Mouse (Mus musculus) embryonic fibroblast, embryonic 13.5 days (primary cell): Measurements from ENCODE around the gene Snx14. TPM values are rescaled to one million over a fixed set of nuclear protein-coding genes. Genes with fewer than 3 reads are reported as not detected.

Source experiments
- H3K27ac ChIP-seq: 2 replicates; pipeline ENCODE4 v1.5.1; 2012; ENCODE audit warnings: low read length, control low read depth, inconsistent platforms; ENCODE audit not compliant: insufficient read depth
- H3K4me1 ChIP-seq: 2 replicates; pipeline ENCODE4 v1.6.1; 2011; ENCODE audit warnings: low read length; ENCODE audit not compliant: control insufficient read depth, insufficient read depth
- H3K4me3 ChIP-seq: 2 replicates; pipeline ENCODE4 v1.5.1; 2011; ENCODE audit warnings: mild to moderate bottlenecking, control low read depth, low read length; ENCODE audit not compliant: insufficient read depth
- CTCF ChIP-seq: IDR thresholded peaks from 2 replicates; pipeline ENCODE4 v1.5.1; 2011; ENCODE audit warnings: mild to moderate bottlenecking, control low read depth, low read length, moderate library complexity, borderline replicate concordance; ENCODE audit not compliant: insufficient read depth
- POLR2A ChIP-seq: IDR thresholded peaks from 2 replicates; pipeline ENCODE4 v1.6.1; 2011; ENCODE audit warnings: low read depth, mild to moderate bottlenecking, control low read depth, low read length, moderate library complexity
- polyA plus RNA-seq: library from polyadenylated mRNA; stranded (reverse); fragments of >200 nt; gene quantifications from 2 replicates; pipeline ENCODE4 v1.2.4, GENCODE M21; 2011; ENCODE audit warnings: low read depth; ENCODE audit not compliant: missing spikeins, insufficient read length

The Snx14 gene
- polyA plus RNA-seq, 1 experiment, result 34.3 TPM

DNA sequence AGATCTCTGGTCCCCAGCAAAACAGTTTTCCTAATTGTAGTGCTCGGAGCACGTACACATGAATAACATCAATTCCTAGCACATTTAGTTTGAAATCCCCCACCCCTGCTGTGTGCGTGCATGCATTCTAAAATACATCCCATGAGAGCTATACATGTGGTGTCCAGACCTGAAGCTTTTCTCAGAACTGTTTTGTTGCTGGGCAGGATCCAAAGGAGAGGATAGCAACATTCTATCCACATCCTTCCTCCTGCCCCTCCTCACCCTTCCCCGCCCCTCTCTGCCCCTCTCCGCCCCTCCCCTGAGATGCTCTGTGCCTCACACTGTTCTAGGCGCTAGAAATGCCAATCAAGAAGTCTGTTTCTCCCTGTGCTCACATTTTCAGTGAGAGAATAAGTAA, 86.0 kb downstream of the Snx14 start:
- Histone ChIP-seq H3K4me1 (0 out of 2 replicates have a peak, but pooled peaks cover 3% of the 10 kb centered on the region), H3K27ac (no peak overlapping the region)
- TF ChIP-seq CTCF, result no peak
- no peak for TF ChIP-seq POLR2A

GRCm38 (mm10) chr9:88351163-88351562, 87.6 kb downstream of the Snx14 start:
- no peaks in the 10 kb centered on the region for H3K4me1 ChIP-seq
- no peak overlapping the region for H3K4me3 ChIP-seq
- no peak for TF ChIP-seq CTCF
- TF ChIP-seq POLR2A, result no peak
- H3K27ac ChIP-seq, result no peak overlapping the region

More for the DNA sequence above, 86.0 kb downstream of the Snx14 start:
- no peak overlapping the region for H3K4me3 ChIP-seq

DNA sequence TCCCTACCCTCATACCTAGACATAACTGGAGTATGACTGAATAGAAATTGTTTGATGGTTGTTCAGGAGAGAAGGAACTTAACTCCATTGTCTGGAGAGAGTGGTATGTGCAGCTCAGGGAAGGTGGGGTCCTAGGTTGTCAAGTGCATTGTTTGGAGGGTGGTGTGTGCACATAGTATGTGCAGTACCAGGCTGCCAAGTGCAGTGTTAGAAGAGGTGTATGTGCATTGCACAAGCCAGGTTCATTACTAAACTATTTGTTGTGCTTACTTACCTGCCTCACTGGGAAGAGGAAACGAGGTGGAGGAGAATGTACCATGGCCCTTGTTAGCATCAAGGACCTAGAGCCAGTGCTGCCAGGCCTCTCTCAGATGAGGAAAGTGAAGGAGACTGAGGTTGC, 88.4 kb downstream of the Snx14 start:
- Histone ChIP-seq H3K27ac (no peak overlapping the region), H3K4me1 (no peaks in the 10 kb centered on the region), H3K4me3 (no peak overlapping the region)
- TF ChIP-seq CTCF, result no peak

DNA sequence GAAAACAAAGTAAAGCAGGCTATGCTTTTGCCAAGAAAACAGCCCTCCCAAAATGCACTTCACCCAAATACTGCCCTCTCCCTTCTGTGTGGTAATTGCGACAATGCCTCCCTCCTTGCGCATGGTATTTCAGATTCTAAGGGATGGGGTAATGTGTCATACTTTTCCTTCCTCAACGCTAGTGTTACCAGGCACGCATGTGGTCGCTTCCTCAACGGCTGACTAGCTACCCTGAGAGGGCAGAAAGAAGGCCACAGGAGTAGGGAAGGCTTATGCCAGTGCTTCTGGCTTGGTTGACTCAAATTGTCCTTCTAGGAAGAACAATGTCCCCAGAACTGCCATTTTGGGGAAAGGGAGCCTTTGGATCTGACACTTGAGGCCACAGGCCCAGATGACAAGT, 90.1 kb downstream of the Snx14 start:
- H3K4me3 ChIP-seq, result no peak overlapping the region
- no peaks in the 10 kb centered on the region for H3K4me1 ChIP-seq
- TF ChIP-seq CTCF (no peak), POLR2A (no peak)
- H3K27ac ChIP-seq, result no peak overlapping the region

DNA sequence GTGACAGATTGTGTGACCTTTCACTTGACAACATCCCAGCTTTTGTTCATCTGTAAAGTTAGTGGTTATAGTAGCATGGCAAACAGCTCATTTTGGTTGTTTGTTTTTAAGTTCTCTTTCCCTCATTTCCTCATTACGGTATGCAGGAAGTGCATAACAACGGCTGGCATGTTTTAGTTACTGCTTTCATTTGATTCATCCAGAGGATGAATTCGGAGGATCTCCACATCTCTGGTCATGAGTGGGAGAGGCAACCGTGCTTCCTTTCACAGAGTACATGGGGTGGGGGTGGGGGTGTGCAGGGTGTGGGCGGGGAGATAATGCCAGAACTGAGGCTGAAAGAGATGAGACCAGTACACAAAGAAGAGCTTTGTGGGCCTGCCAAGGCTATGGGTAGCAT, 91.9 kb downstream of the Snx14 start:
- Histone ChIP-seq H3K27ac (no peak overlapping the region), H3K4me1 (no peaks in the 10 kb centered on the region), H3K4me3 (no peak overlapping the region)
- TF ChIP-seq POLR2A (no peak), CTCF (no peak)

DNA sequence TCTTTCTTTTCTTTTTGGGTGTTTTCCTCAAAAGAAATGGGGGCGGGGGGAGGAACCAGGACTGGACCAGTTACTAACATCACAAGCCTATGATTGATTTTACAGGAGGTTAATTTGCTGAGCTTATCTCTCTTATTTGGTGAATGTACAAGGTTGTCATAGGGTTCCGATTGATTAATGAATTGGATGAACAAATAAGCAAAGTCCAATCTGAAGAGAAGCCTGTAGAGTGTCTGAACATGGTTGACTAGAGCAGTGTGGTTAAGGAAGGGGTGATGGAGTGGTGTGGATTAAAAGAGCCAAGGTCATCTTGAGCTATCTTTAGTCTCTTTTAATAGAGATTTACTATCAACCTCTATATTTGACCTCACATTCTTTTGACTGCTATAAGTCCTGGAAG, 94.3 kb downstream of the Snx14 start:
- Histone ChIP-seq H3K27ac (no peak overlapping the region), H3K4me3 (no peak overlapping the region), H3K4me1 (no peaks in the 10 kb centered on the region)
- TF ChIP-seq POLR2A (no peak), CTCF (no peak)

- H3K4me3 ChIP-seq, result no peak overlapping the region
- no peak for TF ChIP-seq CTCF
- TF ChIP-seq POLR2A, result no peak
- H3K4me1 ChIP-seq, result no peaks in the 10 kb centered on the region
- H3K27ac ChIP-seq, result no peak overlapping the region
These were observed 96.1 kb downstream of the Snx14 start for GRCm38 (mm10) chr9:88342701-88343100.

DNA sequence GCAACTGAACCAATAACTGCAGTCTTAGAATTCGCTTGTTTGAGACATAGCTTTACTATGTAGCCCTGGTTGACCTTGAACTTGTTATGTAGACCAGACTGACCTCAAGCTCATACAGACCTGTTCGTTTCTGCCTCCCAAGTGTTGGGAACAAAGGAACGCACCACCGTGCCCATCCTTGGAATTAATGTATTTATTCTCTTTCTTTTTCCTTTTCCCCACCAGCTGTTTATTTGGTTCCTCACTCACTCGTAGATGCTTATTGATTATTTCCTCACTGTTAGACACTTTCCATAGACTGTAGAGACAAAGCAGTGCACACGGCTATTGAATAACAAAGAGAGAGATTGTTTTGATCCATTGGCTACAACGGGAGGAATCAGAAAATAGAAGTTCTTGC, 96.5 kb downstream of the Snx14 start:
- H3K27ac ChIP-seq, result no peak overlapping the region
- no peaks in the 10 kb centered on the region for H3K4me1 ChIP-seq
- H3K4me3 ChIP-seq, result no peak overlapping the region
- no peak for TF ChIP-seq POLR2A
- no peak for TF ChIP-seq CTCF

- Histone ChIP-seq H3K4me3 (no peak overlapping the region), H3K27ac (no peak overlapping the region), H3K4me1 (no peaks in the 10 kb centered on the region)
- no peak for TF ChIP-seq CTCF
- TF ChIP-seq POLR2A, result no peak
These were observed 97.9 kb downstream of the Snx14 start for GRCm38 (mm10) chr9:88340819-88341218.

DNA sequence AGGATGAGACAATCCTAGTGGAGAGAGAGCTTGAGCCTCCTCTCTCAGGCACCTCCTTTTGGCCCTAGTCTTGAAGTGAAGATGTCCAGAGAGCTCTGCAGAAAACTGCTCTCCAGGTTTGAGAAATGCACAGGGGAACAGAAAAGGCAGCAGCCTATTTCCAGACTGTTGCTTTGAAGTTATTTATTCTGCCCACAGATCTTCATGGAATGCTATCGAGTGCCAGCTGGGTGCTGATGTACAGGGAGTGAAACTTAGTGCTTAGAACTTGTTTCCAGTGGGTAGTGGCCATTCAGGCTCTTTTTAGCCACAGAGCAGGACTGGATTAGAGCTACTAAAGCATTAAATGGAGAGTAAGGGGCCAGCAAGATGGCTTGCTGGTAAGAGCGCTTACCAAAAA, 102.9 kb downstream of the Snx14 start:
- Histone ChIP-seq H3K27ac (no peak overlapping the region), H3K4me1 (no peaks in the 10 kb centered on the region), H3K4me3 (no peak overlapping the region)
- no peak for TF ChIP-seq POLR2A
- TF ChIP-seq CTCF, result no peak

DNA sequence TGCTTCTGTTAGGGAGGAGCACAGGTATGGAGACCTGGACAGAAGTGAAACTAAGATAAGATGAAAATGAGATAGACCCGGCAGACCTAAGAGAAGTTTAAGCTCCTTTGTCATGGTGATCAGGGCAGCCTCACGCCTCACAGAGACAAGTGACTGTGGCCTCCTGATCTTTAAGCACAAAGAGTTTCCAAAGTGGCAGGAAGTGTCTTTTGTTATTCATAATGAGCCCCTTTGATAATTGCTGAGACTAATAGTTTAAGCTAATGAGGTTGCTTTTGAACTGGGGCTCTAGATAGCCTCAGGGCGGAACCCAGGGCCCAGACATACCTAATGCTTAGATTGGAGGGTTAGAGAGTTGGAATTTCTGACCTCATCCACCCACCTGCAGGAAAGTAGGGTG, 106.3 kb downstream of the Snx14 start:
- TF ChIP-seq POLR2A, result no peak
- TF ChIP-seq CTCF, result no peak
- Histone ChIP-seq H3K4me3 (no peak overlapping the region), H3K4me1 (no peaks in the 10 kb centered on the region), H3K27ac (no peak overlapping the region)

- no peak overlapping the region for H3K4me3 ChIP-seq
- no peaks in the 10 kb centered on the region; the same call in 1 of the 2 replicates for H3K4me1 ChIP-seq
- H3K27ac ChIP-seq, result no peak overlapping the region
- TF ChIP-seq CTCF (no peak), POLR2A (no peak)
These were observed 108.4 kb downstream of the Snx14 start for GRCm38 (mm10) chr9:88330316-88330715.
